Mouse (Mus musculus): ENCODE results near the gene Wdr18.

Gene Wdr18

DNA sequence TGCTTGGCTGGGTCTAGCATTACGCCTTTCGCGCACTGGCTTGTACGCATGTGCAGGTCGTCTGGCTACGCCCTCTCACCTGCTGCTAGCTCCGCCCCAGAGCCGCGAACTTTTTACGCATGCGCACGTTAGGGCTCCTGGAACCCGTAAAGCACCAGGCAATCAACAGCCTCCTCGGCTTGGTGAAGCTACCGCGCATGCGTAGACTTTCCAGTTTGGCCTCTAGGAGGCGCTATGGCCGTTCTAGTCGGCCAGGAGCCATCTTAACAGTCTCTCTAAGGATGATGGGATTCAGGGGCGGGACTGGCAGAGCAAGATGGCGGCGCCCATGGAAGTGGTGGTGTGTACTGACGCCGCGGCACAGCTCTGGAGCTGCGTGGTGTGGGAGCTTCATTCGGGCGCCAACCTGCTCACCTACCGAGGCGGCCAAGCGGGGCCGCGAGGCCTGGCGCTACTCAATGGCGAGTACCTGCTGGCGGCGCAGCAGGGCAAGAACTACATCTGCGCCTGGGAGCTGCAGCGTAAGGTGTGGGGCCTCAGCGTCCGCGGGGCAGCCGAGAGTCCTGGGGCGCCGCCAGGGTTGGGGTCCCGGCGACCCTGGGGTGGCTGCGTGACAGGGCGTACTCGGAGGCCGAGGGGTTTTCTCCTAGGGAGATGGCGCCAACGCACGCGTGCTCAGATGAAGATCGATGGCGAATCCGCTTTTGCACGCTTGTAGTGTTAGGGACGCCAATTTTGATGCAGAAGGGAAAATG is at the start of gene Wdr18:
Gene Wdr18 (plus strand): TSS at position 306 of the 755 bp plus-strand sequence.
- DNase-seq, result peak; percentile 99

GRCm38 (mm10) chr10:79910556-79910955 is 49.4 kb upstream of the Wdr18 start, which contains the start of gene Gm26602:
Gm26602 (plus strand) TSS chr10:79910856.
- DNase-seq, result no peak

DNA sequence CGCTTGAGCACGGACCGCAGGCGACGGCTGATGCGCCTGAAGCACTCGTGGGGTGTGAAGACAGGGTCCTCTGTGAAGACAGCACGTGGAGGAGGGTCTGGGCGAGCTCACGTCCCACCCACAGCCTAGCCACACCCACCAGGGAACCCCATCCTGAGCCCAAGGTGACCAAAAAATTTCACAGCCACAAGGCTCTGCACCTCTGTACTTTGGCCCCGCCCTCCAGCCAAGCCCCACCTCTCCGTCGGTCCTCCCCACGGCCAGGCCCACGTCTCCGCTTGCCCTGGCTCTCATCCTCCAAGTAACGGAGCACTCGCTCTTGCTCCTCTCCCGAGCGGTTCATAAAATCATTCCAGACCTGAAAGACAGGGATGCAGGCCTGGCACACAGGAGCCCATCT is 47.5 kb upstream of the Wdr18 start:
- no peak for DNase-seq

DNA sequence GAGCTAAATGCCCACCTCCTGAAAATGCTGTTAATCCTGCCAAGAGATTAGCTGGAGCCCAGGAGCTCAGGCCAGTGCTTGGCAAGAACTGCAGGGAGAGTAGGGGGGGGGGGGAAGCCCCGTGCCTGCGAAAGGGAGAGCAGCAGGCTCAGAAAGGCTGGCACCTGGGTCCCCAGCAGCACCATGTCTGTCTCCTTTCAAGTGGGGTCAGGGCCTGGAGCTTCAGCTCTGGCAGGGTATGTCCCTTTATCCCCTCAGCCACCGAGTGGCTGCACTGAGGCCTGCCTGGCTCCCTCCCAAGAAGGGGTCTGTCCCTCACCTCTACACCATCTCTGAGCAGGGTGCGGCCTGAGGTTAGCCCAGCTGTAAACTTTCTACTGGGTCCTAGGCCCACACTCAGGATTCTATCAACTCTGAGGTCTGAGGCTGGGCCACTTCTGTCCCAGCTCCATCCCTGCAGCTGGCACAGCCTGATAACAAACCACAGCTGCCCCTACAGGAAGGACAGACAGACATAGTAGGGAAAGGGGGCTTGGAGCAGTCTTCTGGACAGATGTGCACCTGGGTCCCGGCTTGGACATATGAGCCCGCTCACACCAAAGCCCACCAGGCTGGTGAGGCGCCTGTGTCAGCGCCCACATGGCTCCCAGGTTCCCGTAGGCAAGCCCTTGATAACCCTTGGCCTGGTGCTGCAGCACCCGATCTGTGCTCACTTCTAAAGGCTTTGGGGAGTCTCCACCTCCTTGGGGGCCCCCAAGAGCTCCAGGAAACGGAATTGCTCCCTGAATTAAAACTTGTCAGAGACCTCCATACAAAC is 45.6 kb upstream of the Wdr18 start:
- no peak for DNase-seq

GRCm38 (mm10) chr10:79914948-79915596 is 44.9 kb upstream of the Wdr18 start:
- no peak for DNase-seq

DNA sequence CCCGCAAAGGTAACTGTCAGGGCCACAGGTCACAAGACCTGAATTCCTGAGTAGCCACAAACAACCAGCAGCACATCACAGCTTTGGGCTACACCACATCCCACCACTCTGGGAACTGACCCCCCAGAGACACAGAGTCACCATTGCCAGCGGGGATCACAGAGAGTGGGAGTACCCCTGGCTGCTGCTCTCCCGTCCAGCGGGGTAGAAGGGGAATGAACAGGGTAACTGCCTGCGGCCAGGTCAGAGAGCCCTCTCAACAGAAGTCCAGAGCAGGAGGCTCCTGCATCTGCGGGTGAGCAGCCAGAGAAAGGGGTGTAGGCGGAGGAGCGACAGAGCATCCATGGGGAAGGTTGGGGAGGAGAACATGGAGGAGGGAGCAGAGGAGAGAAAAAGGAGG is 43.9 kb upstream of the Wdr18 start:
- DNase-seq, result no peak

DNA sequence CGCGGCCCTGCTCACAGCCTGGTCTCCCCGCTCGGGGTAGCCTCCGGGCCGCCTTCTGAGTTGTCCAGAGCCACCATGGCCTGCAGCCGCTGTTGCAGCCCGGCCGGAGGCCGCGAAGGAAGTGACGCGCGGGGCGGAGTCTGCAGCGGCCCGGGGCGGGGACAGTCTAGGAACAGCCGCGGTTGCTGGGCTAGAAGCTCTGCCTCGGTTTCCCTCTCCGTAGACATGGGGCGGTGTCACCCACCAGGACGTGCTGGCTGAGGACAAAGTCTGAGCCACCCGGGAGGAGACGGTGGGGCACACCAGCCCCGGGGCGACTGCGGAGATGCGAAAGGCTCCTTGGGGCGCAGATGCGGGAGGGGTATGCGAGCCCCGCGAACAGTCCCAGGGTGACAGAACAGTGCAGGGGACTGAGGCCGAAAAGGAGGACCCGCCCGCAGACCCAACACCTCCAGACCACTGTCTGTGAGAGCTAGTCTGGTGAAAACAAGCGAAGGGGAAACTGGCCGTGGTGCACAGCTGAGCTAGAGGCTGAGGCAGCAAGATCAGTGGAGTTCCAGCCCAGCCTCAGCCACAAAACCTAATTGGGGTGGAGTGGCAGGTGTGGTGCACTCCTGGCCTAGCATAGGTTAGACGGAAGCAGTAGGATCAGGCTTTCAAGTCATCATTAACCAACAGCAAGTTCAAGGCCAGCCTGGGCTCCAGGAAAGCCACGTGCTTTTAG is 43.0 kb upstream of the Wdr18 start, which contains the start of gene Kiss1r:
Gene Kiss1r (plus strand): TSS at position 164 of the 724 bp plus-strand sequence.
- DNase-seq, result peak; percentile 94

DNA sequence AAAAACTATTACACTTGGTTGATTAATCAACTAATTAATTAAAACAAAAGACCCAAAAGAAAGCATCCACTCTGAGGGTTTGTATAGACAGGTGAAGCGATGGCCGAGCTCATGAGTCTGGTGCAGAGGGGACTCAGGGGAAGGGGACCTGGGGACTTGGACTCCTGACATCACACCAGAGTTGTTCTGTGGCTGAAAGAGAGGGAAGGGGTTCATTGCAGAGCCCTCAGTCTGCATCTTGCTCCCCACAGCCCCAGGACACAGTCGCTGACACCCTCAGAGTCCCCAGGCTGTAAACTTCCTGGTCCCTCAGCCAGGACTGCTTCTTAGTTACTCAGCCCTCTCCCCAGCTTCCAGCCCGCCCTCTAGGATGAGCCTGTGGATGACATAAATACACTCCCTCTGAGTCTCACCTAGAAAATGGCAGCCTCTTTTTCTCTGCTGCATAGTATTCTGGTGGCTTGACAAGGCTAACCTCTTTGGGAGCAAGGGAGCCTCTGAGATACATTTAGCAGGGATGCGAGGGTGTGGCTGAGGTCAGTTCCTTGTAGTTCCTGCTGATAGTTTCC is 42.3 kb upstream of the Wdr18 start:
- no peak for DNase-seq

DNA sequence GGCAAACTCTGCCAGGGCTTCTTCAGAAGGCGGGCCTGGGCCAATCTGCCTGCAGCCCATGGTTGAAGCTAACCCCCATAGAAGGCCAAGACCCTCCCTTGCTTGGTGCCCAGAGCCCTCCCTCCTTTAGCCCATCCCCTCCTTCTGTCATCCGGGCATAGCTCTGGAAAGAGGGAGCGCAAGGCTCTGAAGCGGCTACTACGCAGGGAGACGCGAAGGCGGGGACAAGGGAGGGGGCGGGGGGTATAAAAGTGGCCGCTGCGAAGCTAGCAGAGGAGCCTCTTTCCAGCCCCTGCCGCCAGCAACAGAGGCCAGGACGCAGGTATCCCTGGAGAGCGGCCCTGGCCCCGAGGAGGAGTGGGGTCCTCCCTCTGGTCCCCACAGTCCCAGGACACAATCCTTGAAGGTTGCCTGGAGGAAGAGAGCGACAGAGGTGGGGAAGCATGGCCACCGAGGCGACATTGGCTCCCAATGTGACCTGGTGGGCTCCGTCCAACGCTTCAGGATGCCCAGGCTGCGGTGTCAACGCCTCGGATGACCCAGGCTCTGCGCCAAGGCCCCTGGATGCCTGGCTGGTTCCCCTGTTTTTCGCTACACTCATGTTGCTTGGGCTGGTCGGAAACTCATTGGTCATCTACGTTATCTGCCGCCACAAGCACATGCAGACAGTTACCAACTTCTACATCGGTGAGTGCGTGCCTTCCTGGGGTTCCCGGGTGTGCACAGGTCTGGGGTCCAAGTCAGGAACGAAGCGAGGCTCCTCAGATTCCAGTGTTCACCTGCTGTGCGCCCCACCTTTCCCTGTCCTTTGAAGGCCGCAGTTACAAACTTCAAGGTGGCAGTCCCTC is 41.5 kb upstream of the Wdr18 start:
- DNase-seq, result peak; percentile 69

DNA sequence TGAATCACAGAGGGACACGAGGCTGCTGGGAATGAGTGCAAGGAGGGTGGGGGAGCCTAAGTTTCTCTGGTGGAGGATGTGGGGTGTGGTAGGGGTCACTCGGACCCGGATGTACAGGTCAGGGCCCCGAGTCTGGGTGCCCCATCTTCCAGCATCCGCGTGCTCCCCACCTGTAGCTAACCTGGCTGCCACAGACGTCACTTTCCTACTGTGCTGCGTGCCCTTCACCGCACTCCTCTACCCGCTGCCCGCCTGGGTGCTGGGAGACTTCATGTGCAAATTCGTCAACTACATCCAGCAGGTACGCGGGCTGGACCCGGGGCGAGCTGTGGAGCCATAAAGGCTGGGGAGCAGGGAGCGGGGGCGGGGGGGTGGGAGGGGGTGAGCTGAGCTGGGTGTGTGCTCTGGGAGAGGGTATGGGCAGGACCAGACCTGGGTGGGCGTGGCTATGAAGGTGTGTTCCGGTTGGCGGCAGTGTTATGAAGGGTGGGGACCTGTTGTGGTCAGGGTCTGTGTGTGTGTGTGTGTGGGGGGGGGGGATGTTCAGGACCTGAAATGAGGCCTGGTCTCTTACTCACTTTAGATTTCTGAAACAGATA is 40.6 kb upstream of the Wdr18 start:
- peak; percentile 64 for DNase-seq

DNA sequence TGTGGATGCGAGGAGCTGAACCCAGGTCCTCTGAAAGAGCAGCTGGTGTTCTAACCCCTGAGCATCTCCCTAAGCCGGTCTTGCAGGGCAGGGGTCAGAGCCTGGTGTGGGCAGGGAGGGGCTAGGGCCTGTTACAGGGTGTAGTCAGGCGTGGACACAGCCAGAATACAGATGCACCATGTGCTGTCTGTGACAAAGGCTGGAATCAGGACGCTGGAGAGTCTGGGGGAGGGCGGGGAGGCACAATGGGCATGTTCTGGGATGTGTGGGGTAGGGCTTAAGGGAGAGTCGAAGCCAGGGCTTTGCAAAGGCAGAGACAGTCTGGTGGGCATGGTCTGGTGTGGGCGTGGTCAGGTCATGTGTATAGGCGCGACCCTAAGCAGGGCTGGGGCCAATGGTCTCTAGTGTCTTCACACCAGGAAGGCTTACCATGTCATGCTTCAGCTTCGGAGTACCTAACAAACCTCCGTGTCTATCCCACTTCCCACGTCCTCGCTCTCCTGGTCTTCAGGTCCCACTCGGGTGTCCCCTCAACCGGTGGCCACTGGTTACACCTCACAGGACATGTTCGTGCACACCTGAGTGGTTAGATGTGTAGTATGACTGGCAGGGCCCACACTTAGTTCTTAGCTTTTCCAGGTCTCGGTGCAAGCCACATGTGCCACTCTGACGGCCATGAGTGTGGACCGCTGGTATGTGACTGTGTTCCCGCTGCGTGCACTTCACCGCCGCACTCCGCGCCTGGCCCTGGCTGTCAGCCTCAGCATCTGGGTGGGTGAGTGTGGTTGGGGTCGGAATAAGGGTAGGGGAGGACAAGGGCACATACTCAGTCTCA is 39.7 kb upstream of the Wdr18 start:
- no peak for DNase-seq

- DNase-seq, result no peak
Observed at GRCm38 (mm10) chr10:79920958-79921535, 38.9 kb upstream of the Wdr18 start, which contains the start of gene R3hdm4. R3hdm4 (minus strand) TSS chr10:79921208.

DNA sequence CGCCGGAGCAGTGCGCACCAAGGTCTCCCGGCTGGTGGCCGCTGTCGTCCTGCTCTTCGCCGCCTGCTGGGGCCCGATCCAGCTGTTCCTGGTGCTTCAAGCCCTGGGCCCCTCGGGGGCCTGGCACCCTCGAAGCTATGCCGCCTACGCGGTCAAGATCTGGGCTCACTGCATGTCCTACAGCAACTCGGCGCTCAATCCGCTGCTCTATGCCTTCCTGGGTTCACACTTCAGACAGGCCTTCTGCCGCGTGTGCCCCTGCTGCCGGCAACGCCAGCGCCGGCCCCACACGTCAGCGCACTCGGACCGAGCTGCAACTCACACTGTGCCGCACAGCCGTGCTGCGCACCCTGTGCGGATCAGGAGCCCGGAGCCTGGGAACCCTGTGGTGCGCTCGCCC is 38.4 kb upstream of the Wdr18 start:
- peak; percentile 43 for DNase-seq

DNA sequence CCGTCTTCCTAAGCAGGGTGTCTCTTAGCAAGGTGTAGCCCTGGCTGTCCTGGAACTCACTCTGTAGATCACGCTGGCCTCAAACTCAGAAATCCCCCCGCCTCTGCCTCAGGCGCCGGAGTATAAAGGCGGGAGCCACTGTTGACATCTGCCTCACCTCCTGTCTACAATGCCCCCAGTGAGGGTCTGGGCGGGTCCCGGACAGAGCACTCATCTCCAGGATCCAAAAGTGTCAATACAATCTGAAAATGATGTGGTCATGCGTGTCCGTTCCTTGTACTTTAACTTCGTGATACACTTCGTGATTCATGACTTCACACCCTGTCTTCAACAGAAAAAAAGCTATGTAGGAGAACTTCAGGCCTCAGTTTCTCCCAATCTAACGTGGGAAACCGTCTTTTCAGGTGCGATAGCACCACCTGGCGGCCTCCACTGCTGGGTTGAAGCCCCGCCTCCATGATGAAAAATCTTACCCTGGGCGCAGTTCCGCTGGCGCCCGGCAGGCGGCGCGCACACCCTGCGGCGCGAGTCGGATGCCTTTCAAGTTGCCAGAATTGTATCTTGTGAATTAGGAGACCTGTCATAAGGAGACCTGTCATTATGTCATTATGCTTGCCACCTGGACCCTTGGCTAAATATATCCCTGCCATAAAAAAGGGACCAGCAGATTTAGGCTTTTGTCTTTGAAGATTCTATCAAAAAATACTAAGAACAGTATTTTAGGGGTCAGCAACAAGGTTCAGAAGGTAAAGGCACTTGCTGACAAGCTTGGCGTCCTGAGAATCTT is 34.8 kb upstream of the Wdr18 start:
- DNase-seq, result peak; percentile 96

- peak; percentile 35 for DNase-seq
Observed at GRCm38 (mm10) chr10:79925785-79926490, 34.0 kb upstream of the Wdr18 start.

DNA sequence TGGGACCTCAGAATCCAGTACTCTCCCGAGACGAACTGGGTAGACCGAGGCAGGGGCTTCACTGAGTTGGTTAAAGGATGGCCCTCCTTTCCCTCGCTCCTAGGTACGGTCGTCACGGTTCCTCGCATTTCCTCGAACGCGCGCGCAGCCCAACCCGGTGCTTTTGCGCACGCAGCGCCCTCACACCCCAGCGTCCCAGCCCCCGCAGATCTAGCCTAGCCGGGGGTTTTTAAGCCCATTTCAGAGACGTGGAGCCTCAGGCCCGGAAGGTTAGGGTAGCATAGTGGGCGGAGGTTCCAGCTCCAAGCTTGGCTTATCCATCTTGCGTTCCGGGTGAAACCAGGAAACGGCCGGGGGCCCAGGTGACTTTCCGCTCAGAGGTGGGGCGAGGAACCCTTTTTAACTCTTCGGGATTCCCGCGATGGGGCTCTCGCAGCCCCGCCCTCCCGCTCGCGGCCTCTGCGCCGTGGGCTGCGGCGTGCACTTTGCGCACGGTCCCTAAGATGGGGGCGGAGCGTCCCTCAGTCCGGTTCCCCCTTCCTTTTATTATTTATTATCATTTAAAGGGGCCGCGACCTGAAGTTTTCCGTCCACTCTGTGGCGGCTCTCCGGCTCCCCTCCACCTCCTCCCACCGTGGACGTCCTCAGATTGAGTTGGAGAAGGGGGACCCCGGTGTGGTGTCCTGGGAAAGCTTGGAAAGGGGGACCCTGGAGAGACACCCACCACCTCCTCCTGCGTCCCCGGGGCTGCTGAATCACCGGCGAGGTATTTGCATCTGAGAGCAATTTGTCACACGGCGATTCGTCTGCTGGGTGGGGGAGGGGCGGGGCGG is 33.2 kb upstream of the Wdr18 start, which contains the start of gene Arid3a:
Gene Arid3a (plus strand): TSS at position 553 of the 833 bp plus-strand sequence.
- DNase-seq, result peak; percentile 94
